Mouse (Mus musculus) kidney, embryonic 16.5 days (tissue): ENCODE measurements around the gene Abcb9. TPM values are rescaled to one million over a fixed set of nuclear protein-coding genes. Genes with fewer than 3 reads are reported as not detected.

Experiments
- ATAC-seq: fragments of 200-750 bp; cut with Nextera tagmentation; 2 replicates; pipeline ENCODE4 v1.8.0; 2017; ENCODE audit warnings: moderate TSS enrichment; ENCODE audit not compliant: low FRiP score, low TSS enrichment
- H3K27ac ChIP-seq: fragments of 300-500 bp; sonication (generic); 2 replicates; pipeline ENCODE4 v1.5.1; 2014; ENCODE audit warnings: low read length
- H3K27me3 ChIP-seq: fragments of 300-500 bp; sonication (generic); 2 replicates; pipeline ENCODE4 v1.6.1; 2014; ENCODE audit warnings: low read length, control low read depth, mixed read lengths; ENCODE audit not compliant: insufficient read depth
- H3K36me3 ChIP-seq: fragments of 300-500 bp; sonication (generic); 2 replicates; pipeline ENCODE4 v1.6.1; 2014; ENCODE audit warnings: low read length, control low read depth, mixed read lengths; ENCODE audit not compliant: insufficient read depth
- H3K4me1 ChIP-seq: fragments of 300-500 bp; sonication (generic); 2 replicates; pipeline ENCODE4 v1.6.1; 2014; ENCODE audit warnings: low read length, control low read depth, mixed read lengths; ENCODE audit not compliant: insufficient read depth
- H3K4me2 ChIP-seq: fragments of 300-500 bp; sonication (generic); replicated peaks from 2 replicates; pipeline ENCODE4 v1.6.1; 2014; ENCODE audit warnings: low read depth, low read length
- H3K4me3 ChIP-seq: fragments of 300-500 bp; sonication (generic); 2 replicates; pipeline ENCODE4 v1.5.1; 2014; ENCODE audit warnings: mild to moderate bottlenecking, low read length
- H3K9ac ChIP-seq: fragments of 300-500 bp; sonication (generic); replicated peaks from 2 replicates; pipeline ENCODE4 v1.6.1; 2014; ENCODE audit warnings: low read length
- H3K9me3 ChIP-seq: fragments of 300-500 bp; sonication (generic); 2 replicates; pipeline ENCODE4 v1.6.1; 2016; ENCODE audit warnings: low read length, control low read depth
- WGBS: fragments of 180-500 bp; shearing (Covaris S2); extraction: QIAGEN DNeasy Blood & Tissue Kit; methylation state at CpG from one replicate; pipeline ENCODE4 v1.1.7; 2014; 5-methylcytosine and 5-hydroxymethylcytosine counted together
- polyA plus RNA-seq: library from polyadenylated mRNA; unstranded; fragments of >200 nt; fragmentation: Nextera tagmentation; extraction: Ambion mirVana; gene quantifications from 2 replicates; pipeline ENCODE4 v1.2.1, GENCODE M21; 2015

Gene Abcb9
- polyA plus RNA-seq, 1 experiment from 2014 or later: 2.6 TPM

- H3K27ac ChIP-seq: peak overlapping the region; percentile 67
- H3K4me2 ChIP-seq: no peak overlapping the region
- H3K4me1 ChIP-seq: peaks cover 64% of the 10 kb centered on the region
- H3K9ac ChIP-seq: no peak overlapping the region
- WGBS: 80% methylated on average over 5 of the region's 5 CpGs
- no peak for ATAC-seq
- H3K9me3 ChIP-seq: no peaks in the 10 kb centered on the region
- no peak overlapping the region for H3K4me3 ChIP-seq
- 0 out of 2 replicates have a peak, but pooled peaks cover 5% of the 10 kb centered on the region for H3K36me3 ChIP-seq
- no peaks in the 10 kb centered on the region for H3K27me3 ChIP-seq
These were observed 69.0 kb downstream of the Abcb9 start for GRCm38 (mm10) chr5:124026568-124026967.

DNA sequence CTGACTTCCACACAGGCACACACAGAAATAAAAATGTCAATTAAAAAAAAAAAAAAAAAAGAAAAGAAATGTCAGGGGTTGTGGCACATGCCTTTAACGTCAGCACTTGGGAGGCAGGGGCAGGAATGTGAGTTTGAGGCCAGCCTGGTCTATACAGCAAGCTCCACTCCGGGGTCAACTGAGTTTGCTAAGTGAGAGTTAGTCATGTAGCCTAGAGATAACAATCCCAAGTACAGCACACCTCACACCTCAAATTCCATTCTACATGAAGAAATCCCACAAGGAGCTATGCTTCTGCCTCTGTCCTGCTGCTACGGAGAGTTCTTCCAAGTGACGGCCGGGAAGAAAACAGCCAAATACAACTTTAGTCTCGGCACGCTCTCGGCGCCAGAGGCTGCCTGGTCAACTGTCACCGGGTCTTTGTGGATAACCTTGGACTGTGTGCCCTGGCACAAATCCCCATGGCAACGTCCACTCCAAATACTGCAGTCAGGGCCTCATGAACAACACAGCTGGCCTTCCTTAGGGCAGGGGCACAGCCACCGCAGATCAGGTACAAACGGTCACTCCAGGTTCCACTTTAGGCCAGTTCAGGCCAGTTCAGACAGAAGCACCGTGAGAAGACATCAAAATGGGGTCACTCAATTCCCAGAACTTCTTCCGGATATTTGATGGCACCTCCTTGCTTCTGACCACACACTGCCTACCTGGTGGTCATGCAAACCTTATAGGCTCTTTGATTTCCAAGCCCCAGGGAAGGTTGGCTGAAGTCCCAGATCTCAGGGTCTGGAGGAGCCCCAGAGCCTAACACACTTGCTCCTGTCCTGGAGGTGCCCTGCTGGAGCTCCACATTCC, 69.8 kb downstream of the Abcb9 start:
- peak overlapping the region; percentile 17; the same call in 1 of the 2 replicates for H3K9ac ChIP-seq
- ATAC-seq: peak; percentile 41; the same call in 1 of the 2 replicates
- H3K27ac ChIP-seq: peak overlapping the region; percentile 67
- peaks cover 58% of the 10 kb centered on the region for H3K4me1 ChIP-seq
- no peak overlapping the region for H3K4me2 ChIP-seq
- H3K27me3 ChIP-seq: no peaks in the 10 kb centered on the region
- H3K36me3 ChIP-seq: peaks cover 5% of the 10 kb centered on the region; the same call in 1 of the 2 replicates
- H3K4me3 ChIP-seq: no peak overlapping the region
- H3K9me3 ChIP-seq: no peaks in the 10 kb centered on the region
- 70% methylated on average over 15 of the region's 15 CpGs for WGBS

- H3K27me3 ChIP-seq: no peaks in the 10 kb centered on the region
- H3K4me3 ChIP-seq: no peak overlapping the region
- peaks cover 5% of the 10 kb centered on the region; the same call in 1 of the 2 replicates for H3K36me3 ChIP-seq
- WGBS: 43% methylated on average over 9 of the region's 9 CpGs
- ATAC-seq: peak; percentile 47; the same call in 1 of the 2 replicates
- H3K9me3 ChIP-seq: no peaks in the 10 kb centered on the region
- H3K27ac ChIP-seq: peak overlapping the region; percentile 31
- H3K4me2 ChIP-seq: no peak overlapping the region
- H3K9ac ChIP-seq: peak overlapping the region; percentile 17; the same call in 1 of the 2 replicates
- peaks cover 52% of the 10 kb centered on the region for H3K4me1 ChIP-seq
These were observed 70.5 kb downstream of the Abcb9 start for GRCm38 (mm10) chr5:124025146-124025545.

- no peaks in the 10 kb centered on the region for H3K9me3 ChIP-seq
- H3K4me3 ChIP-seq: no peak overlapping the region
- H3K4me1 ChIP-seq: peaks cover 52% of the 10 kb centered on the region
- H3K4me2 ChIP-seq: no peak overlapping the region
- H3K27me3 ChIP-seq: no peaks in the 10 kb centered on the region
- 0 out of 2 replicates have a peak overlapping the region, but pooled peaks have one; percentile 8 for H3K9ac ChIP-seq
- no peak for ATAC-seq
- peaks cover 5% of the 10 kb centered on the region; the same call in 1 of the 2 replicates for H3K36me3 ChIP-seq
- 70% methylated on average over 6 of the region's 6 CpGs for WGBS
- H3K27ac ChIP-seq: peak overlapping the region; percentile 31; the same call in 1 of the 2 replicates
These were observed 70.9 kb downstream of the Abcb9 start for GRCm38 (mm10) chr5:124024677-124025076.

DNA sequence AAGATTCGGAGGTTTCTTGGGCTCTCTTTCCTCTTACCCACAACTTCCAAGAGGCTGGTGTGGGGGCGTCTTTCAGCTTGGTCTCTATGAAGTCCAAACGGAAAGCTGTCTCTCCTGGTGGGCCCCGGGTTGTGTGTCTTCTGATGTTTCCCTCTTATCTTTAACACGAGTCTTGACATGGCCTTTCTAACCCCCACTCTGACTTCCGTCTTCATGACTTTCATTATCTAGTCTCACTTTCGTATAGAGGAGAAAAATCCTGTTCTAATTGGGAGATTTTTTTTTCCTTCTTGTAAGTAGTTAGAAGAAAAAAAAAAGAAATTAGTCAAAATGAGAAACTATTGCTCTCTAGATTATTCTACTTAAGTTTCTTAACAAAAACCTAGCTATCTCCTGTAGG, 73.2 kb downstream of the Abcb9 start:
- peaks cover 53% of the 10 kb centered on the region for H3K4me1 ChIP-seq
- H3K9me3 ChIP-seq: no peaks in the 10 kb centered on the region
- WGBS: 79% methylated on average over 7 of the region's 7 CpGs
- no peak overlapping the region for H3K9ac ChIP-seq
- ATAC-seq: no peak
- no peak overlapping the region for H3K4me2 ChIP-seq
- H3K36me3 ChIP-seq: peaks cover 5% of the 10 kb centered on the region; the same call in 1 of the 2 replicates
- H3K4me3 ChIP-seq: no peak overlapping the region
- H3K27ac ChIP-seq: no peak overlapping the region
- no peaks in the 10 kb centered on the region for H3K27me3 ChIP-seq

- H3K4me1 ChIP-seq: peaks cover 56% of the 10 kb centered on the region
- no peak overlapping the region for H3K4me2 ChIP-seq
- no peak overlapping the region for H3K9ac ChIP-seq
- ATAC-seq: no peak
- no peaks in the 10 kb centered on the region for H3K9me3 ChIP-seq
- 91% methylated on average over 11 of the region's 11 CpGs for WGBS
- no peak overlapping the region for H3K4me3 ChIP-seq
- H3K27ac ChIP-seq: no peak overlapping the region
- no peaks in the 10 kb centered on the region for H3K27me3 ChIP-seq
- peaks cover 5% of the 10 kb centered on the region; the same call in 1 of the 2 replicates for H3K36me3 ChIP-seq
These were observed 73.9 kb downstream of the Abcb9 start for GRCm38 (mm10) chr5:124021701-124022100.

DNA sequence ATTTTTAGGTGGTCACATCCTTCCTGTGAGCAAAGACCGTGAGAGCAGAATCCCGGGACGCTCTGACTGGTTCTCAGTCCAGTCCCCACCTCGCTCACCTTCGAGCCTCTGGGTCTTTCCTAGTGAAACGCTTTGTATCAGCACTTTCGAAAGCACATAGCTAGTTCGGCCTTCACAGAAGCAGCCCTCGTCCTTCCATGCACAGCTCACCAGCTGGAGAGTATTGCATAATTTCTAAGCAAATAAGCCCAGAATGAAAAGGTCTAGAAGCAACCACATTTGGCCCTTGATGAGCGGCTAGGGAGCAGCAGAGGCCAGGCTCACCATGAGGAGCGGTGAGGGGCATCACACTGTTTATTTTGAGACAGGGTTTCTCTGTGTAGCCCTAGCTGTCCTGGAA, 74.5 kb downstream of the Abcb9 start:
- ATAC-seq: no peak
- WGBS: 88% methylated on average over 11 of the region's 11 CpGs
- no peak overlapping the region for H3K27ac ChIP-seq

DNA sequence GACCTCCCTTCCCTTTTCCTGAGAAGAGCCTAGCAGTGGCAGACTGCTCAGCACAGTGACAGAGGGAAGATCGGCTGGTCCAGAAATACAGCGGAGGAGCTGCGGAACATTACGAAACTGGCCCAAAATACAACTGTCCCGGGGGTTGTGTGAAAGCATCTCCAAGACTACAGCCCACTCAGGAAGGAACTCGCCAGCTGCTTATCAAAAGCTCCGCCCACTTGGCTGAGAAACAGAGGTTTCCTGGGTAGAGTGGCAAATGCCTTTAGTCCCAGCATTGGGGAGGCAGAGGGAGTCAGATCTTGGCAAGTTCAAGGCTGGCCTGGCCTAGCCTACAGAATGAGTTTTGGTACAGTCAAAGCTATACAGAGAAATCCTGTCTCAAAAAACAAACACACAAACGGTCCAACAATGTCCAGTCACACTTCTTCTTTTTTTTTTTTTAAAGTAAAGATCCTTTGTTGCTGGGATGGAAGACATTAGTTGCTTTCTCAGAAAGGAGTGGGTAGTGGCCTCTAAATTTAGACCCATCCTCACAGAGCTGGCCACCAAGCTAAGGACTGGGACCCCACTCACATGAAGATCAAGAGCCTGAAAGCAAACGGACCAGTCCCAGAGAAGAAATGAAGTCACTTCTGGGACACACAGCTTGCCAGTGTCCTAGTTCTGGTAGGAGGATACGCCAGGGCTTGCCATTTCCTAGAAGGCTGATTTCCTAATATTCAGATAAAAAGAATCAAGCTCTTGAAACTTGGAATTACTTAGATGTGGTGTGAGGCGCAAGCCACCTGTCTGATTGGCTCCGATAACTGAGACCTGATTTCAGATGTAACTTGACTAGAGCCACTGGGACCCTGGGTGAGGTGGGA, 76.0 kb downstream of the Abcb9 start:
- Histone ChIP-seq H3K27me3 (no peaks in the 10 kb centered on the region), H3K9me3 (no peaks in the 10 kb centered on the region), H3K4me1 (peaks cover 56% of the 10 kb centered on the region), H3K9ac (no peak overlapping the region; the same call in 1 of the 2 replicates), H3K27ac (peak overlapping the region; percentile 39; the same call in 1 of the 2 replicates), H3K36me3 (peaks cover 5% of the 10 kb centered on the region; the same call in 1 of the 2 replicates), H3K4me2 (0 out of 2 replicates have a peak overlapping the region, but pooled peaks have one; percentile 10), H3K4me3 (no peak overlapping the region)
- WGBS: 66% methylated on average over 12 of the region's 12 CpGs
- no peak; the same call in 1 of the 2 replicates for ATAC-seq

More for the DNA sequence above, 74.5 kb downstream of the Abcb9 start:
- Histone ChIP-seq H3K4me3 (no peak overlapping the region), H3K27me3 (no peaks in the 10 kb centered on the region), H3K9me3 (no peaks in the 10 kb centered on the region), H3K4me1 (peaks cover 56% of the 10 kb centered on the region), H3K36me3 (peaks cover 5% of the 10 kb centered on the region; the same call in 1 of the 2 replicates), H3K4me2 (no peak overlapping the region), H3K9ac (no peak overlapping the region)

GRCm38 (mm10) chr5:124018651-124019050, 76.9 kb downstream of the Abcb9 start:
- Histone ChIP-seq H3K4me2 (no peak overlapping the region), H3K4me3 (no peak overlapping the region), H3K9me3 (no peaks in the 10 kb centered on the region), H3K27ac (no peak overlapping the region; the same call in 1 of the 2 replicates), H3K36me3 (peaks cover 5% of the 10 kb centered on the region; the same call in 1 of the 2 replicates), H3K9ac (no peak overlapping the region), H3K27me3 (no peaks in the 10 kb centered on the region), H3K4me1 (peaks cover 65% of the 10 kb centered on the region)
- WGBS: 79% methylated on average over 9 of the region's 9 CpGs
- no peak for ATAC-seq
